Mouse (Mus musculus): ENCODE results near the gene Manba. TPM values are rescaled to one million over a fixed set of nuclear protein-coding genes. Genes with fewer than 3 reads are reported as not detected.
A peak's percentile ranks its signal among the peaks of the same experiment; 100 is the strongest.
"Not testable (repeated sequence)": the region's sequence is repeated elsewhere in the genome, so short reads cannot be mapped to it uniquely, and the experiment has no call there.

Gene Manba
- polyA plus RNA-seq, 1 experiment from 2014 or later: 4.3 TPM

DNA sequence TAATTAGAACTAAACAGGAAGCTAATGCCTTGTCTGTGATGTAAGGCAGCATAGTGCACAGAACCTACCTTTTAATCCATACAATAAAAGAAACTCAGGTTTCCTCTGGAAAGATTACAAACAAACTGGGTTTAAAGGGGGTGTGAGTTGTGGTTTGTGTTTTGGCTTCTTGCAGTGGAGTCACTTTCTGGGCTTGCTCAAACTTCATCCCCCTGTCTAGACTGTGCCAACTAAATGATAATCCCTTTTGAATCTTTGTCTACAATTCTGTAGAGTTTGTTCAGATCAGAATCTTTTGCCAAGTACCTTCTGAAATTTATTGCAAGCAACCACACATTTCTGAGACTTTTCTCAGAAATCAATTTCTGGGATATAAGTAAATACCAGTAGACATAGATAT, 40.5 kb upstream of the Manba start:
- peaks cover 14% of the 10 kb centered on the region for H3K4me1 ChIP-seq (replicated peaks; ENCODE audit: control insufficient read depth, insufficient read depth, low read length)
- no peak overlapping the region for H3K9ac ChIP-seq (replicated peaks; ENCODE audit: low read depth, low read length)
- H3K27ac ChIP-seq (ENCODE audit: low read length): no peak overlapping the region
- no peak overlapping the region for H3K4me3 ChIP-seq (replicated peaks; ENCODE audit: low read length)
- no peaks in the 10 kb centered on the region for H3K27me3 ChIP-seq (replicated peaks; ENCODE audit: control insufficient read depth, insufficient read depth, low read length)
- H3K4me2 ChIP-seq (ENCODE audit: low read length): no peak overlapping the region
- H3K36me3 ChIP-seq (ENCODE audit: control insufficient read depth, insufficient read depth): peaks cover 2% of the 10 kb centered on the region; the same call in 1 of the 2 replicates
- ATAC-seq: no peak
- no peaks in the 10 kb centered on the region for H3K9me3 ChIP-seq (ENCODE audit: control insufficient read depth, low read length)

DNA sequence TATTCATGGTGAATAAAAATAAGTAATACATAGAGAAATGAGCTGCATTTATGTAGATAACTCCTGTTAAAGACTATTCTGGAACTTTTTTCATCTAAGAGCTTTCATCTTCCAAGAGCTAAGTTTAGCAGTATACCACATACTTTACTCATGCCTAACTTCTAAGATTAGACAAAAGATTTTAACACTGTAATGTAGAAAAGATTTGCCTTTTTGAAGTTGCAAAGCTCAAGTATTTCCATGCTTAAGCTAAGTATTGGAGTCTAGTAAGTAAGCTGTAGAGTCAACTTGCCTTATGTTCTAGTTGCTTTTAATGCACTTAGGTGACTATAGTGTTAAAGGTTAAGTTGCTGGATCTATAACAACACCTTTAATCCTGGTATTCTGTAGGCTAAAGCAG, 26.4 kb upstream of the Manba start:
- Histone ChIP-seq H3K9ac (replicated peaks; ENCODE audit: low read depth, low read length) (no peak overlapping the region), H3K27me3 (replicated peaks; ENCODE audit: control insufficient read depth, insufficient read depth, low read length) (no peaks in the 10 kb centered on the region), H3K9me3 (ENCODE audit: control insufficient read depth, low read length) (no peaks in the 10 kb centered on the region), H3K27ac (ENCODE audit: low read length) (no peak overlapping the region), H3K4me3 (replicated peaks; ENCODE audit: low read length) (no peak overlapping the region), H3K36me3 (ENCODE audit: control insufficient read depth, insufficient read depth) (peaks cover 11% of the 10 kb centered on the region), H3K4me1 (replicated peaks; ENCODE audit: control insufficient read depth, insufficient read depth, low read length) (no peaks in the 10 kb centered on the region), H3K4me2 (ENCODE audit: low read length) (no peak overlapping the region)
- no peak for ATAC-seq

DNA sequence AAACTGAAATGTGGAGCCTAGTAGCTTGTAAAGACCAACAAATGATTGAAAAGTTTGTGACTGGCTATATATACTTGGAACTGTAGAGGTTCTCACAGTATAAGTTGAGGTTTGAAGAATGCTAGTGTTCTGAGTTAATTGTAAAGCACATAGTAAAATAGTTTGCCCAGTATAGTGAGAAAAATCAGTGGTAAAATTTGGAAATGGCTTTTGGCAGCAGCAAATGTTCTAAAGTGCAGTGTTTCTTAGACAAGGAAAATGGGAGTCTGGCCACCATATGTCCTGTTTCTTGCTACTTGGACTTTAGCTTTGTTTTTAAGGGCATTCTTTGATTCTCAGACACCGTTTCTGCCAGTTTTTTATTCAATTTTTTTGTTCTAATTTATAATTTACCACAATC, 17.0 kb upstream of the Manba start:
- ATAC-seq: no peak
- Histone ChIP-seq H3K27me3 (replicated peaks; ENCODE audit: control insufficient read depth, insufficient read depth, low read length) (no peaks in the 10 kb centered on the region), H3K9ac (replicated peaks; ENCODE audit: low read depth, low read length) (no peak overlapping the region), H3K9me3 (ENCODE audit: control insufficient read depth, low read length) (no peaks in the 10 kb centered on the region), H3K4me1 (replicated peaks; ENCODE audit: control insufficient read depth, insufficient read depth, low read length) (no peaks in the 10 kb centered on the region), H3K4me2 (ENCODE audit: low read length) (no peak overlapping the region), H3K4me3 (replicated peaks; ENCODE audit: low read length) (no peak overlapping the region), H3K27ac (ENCODE audit: low read length) (no peak overlapping the region), H3K36me3 (ENCODE audit: control insufficient read depth, insufficient read depth) (no peaks in the 10 kb centered on the region)
- 84% methylated on average over 1 of the region's 1 CpGs for WGBS

DNA sequence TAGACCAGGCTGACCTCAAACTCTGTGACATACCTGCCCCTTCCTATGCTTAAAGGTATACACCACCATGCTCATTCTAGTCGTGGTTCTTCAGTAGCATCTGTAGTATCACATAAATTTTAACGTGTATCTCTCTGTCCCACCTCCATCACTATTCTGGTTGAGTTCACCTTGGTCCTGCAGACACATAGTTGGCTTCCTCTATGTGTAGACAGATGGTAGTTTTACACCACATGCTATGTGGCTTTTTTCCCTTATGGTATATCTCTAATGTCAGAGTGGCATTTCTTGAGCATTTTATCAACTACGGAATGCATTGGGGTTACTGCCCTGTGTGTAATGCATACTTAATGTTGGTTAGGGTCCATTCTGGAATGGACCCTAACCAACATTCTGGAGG, 16.3 kb upstream of the Manba start:
- no peaks in the 10 kb centered on the region for H3K9me3 ChIP-seq (ENCODE audit: control insufficient read depth, low read length)
- H3K9ac ChIP-seq (replicated peaks; ENCODE audit: low read depth, low read length): no peak overlapping the region
- H3K4me1 ChIP-seq (replicated peaks; ENCODE audit: control insufficient read depth, insufficient read depth, low read length): no peaks in the 10 kb centered on the region
- no peaks in the 10 kb centered on the region for H3K27me3 ChIP-seq (replicated peaks; ENCODE audit: control insufficient read depth, insufficient read depth, low read length)
- 53% methylated on average over 3 of the region's 3 CpGs for WGBS
- H3K27ac ChIP-seq (ENCODE audit: low read length): no peak overlapping the region
- no peak overlapping the region for H3K4me3 ChIP-seq (replicated peaks; ENCODE audit: low read length)
- no peak overlapping the region for H3K4me2 ChIP-seq (ENCODE audit: low read length)
- ATAC-seq: peak; percentile 30; the same call in 1 of the 2 replicates
- H3K36me3 ChIP-seq (ENCODE audit: control insufficient read depth, insufficient read depth): no peaks in the 10 kb centered on the region

DNA sequence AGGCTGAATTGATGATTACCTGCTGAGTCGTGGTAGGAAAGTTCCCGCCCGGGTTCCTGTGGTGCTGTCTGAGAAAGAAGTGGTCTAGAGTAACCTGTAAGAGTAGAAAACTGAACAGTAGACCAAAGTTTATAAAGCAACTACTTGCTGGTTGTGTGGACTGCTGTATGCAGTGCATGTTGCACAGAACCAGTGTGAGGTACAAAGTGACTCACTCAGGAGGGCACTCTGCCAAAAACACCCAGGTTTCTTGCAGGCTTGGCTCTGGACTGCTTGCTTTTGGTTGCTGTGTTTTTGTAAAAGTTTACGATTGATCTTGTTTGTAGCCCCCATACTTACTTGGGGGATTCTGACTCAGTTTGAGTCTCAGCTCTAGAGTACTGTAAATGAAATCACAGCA, 15.4 kb upstream of the Manba start:
- Histone ChIP-seq H3K36me3 (ENCODE audit: control insufficient read depth, insufficient read depth) (no peaks in the 10 kb centered on the region), H3K4me3 (replicated peaks; ENCODE audit: low read length) (no peak overlapping the region), H3K4me1 (replicated peaks; ENCODE audit: control insufficient read depth, insufficient read depth, low read length) (no peaks in the 10 kb centered on the region), H3K4me2 (ENCODE audit: low read length) (no peak overlapping the region), H3K27me3 (replicated peaks; ENCODE audit: control insufficient read depth, insufficient read depth, low read length) (no peaks in the 10 kb centered on the region), H3K27ac (ENCODE audit: low read length) (no peak overlapping the region), H3K9ac (replicated peaks; ENCODE audit: low read depth, low read length) (no peak overlapping the region), H3K9me3 (ENCODE audit: control insufficient read depth, low read length) (no peaks in the 10 kb centered on the region)
- ATAC-seq: peak; percentile 75
- WGBS: 44% methylated on average over 4 of the region's 4 CpGs

DNA sequence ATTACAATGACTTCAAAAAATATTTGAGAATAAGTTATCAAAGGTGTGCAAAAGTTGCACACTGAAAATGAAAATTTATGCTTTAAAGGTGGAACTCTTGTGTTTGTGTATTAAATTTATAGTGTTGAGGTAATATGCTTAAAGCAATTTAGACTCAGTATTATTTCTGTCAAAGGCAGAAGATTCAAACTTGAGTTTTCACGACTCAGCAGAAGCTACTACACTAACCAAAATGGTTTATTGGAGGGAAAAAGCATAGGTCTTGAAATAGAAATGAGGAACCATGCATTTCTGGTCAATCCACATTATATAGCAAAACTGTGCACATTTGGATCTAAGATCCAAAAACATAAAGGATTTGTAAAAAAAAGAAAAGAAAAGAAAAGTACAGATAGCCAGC, 14.6 kb upstream of the Manba start:
- no peaks in the 10 kb centered on the region for H3K36me3 ChIP-seq (ENCODE audit: control insufficient read depth, insufficient read depth)
- no peaks in the 10 kb centered on the region for H3K27me3 ChIP-seq (replicated peaks; ENCODE audit: control insufficient read depth, insufficient read depth, low read length)
- ATAC-seq: no peak
- no peak overlapping the region for H3K27ac ChIP-seq (ENCODE audit: low read length)
- H3K9me3 ChIP-seq (ENCODE audit: control insufficient read depth, low read length): no peaks in the 10 kb centered on the region
- H3K4me2 ChIP-seq (ENCODE audit: low read length): no peak overlapping the region
- H3K4me3 ChIP-seq (replicated peaks; ENCODE audit: low read length): no peak overlapping the region
- H3K4me1 ChIP-seq (replicated peaks; ENCODE audit: control insufficient read depth, insufficient read depth, low read length): no peaks in the 10 kb centered on the region
- WGBS: 80% methylated on average over 1 of the region's 1 CpGs
- no peak overlapping the region for H3K9ac ChIP-seq (replicated peaks; ENCODE audit: low read depth, low read length)

DNA sequence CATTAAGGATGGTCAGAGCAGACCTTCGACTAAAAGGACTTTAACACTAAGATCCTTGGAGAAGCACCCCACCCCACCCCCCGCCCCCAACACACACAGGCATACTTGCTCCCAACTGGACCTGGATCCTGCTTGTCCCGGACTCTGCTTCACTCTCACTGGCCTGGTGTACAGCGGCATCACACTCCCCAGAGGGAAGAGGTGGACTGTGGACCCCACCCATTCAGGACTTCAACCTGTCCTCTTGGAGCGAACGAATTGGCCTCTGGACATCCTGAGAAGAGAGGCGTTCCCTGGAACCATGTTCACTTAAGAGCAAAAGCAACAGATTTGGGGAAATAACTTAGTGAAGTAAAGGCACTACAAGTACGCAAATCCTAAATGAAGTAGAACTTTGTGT, 10.4 kb upstream of the Manba start:
- H3K4me3 ChIP-seq (replicated peaks; ENCODE audit: low read length): no peak overlapping the region
- no peak overlapping the region for H3K4me2 ChIP-seq (ENCODE audit: low read length)
- no peaks in the 10 kb centered on the region for H3K27me3 ChIP-seq (replicated peaks; ENCODE audit: control insufficient read depth, insufficient read depth, low read length)
- no peaks in the 10 kb centered on the region for H3K4me1 ChIP-seq (replicated peaks; ENCODE audit: control insufficient read depth, insufficient read depth, low read length)
- H3K27ac ChIP-seq (ENCODE audit: low read length): no peak overlapping the region
- no peaks in the 10 kb centered on the region for H3K9me3 ChIP-seq (ENCODE audit: control insufficient read depth, low read length)
- 92% methylated on average over 8 of the region's 8 CpGs for WGBS
- no peaks in the 10 kb centered on the region for H3K36me3 ChIP-seq (ENCODE audit: control insufficient read depth, insufficient read depth)
- no peak overlapping the region for H3K9ac ChIP-seq (replicated peaks; ENCODE audit: low read depth, low read length)
- ATAC-seq: no peak

DNA sequence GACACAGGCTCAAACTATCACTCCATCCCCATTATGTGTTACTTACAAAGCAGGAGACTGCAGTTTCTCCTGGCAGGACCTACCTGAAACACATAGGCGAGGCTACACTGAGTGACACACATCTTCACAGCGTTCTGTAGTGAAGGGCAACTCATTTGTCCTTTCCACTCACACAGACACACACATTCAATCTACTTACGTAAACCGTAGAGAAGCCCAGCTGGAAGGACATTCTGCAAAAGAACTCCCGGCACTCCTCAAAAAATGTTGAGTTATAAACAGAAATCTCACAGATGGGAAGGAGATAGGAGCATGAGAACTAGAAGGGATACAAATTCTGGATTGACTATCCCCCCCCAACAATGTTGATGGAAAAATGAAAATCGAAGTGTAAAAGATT, 9.1 kb upstream of the Manba start:
- Histone ChIP-seq H3K27ac (ENCODE audit: low read length) (no peak overlapping the region), H3K9me3 (ENCODE audit: control insufficient read depth, low read length) (no peaks in the 10 kb centered on the region)

DNA sequence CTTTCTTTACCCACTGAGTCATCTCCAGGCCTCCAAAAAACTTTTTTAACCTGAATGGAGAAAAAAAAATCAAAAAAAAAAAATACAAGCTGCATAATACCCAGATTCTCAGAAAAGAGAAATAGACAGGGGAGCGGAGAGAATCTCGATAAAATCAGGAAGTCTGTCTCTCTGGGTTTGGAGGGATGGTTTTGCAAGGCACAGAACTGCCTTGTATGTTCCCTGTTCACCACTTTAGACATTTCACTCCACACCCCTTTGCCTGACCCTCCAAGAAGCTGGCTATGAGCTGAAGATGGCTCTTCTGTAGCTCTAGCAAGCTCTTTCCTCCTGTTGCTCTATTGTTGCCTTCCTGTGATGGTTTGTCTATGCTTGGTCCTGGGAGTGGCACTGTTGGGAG, 8.4 kb upstream of the Manba start:
- Histone ChIP-seq H3K27ac (ENCODE audit: low read length) (no peak overlapping the region), H3K9me3 (ENCODE audit: control insufficient read depth, low read length) (no peaks in the 10 kb centered on the region), H3K4me3 (replicated peaks; ENCODE audit: low read length) (no peak overlapping the region), H3K4me1 (replicated peaks; ENCODE audit: control insufficient read depth, insufficient read depth, low read length) (no peaks in the 10 kb centered on the region), H3K27me3 (replicated peaks; ENCODE audit: control insufficient read depth, insufficient read depth, low read length) (no peaks in the 10 kb centered on the region), H3K4me2 (ENCODE audit: low read length) (no peak overlapping the region), H3K9ac (replicated peaks; ENCODE audit: low read depth, low read length) (no peak overlapping the region), H3K36me3 (ENCODE audit: control insufficient read depth, insufficient read depth) (no peaks in the 10 kb centered on the region)
- WGBS: 94% methylated on average over 2 of the region's 2 CpGs
- ATAC-seq: no peak

More for the DNA sequence above, 9.1 kb upstream of the Manba start:
- H3K4me1 ChIP-seq (replicated peaks; ENCODE audit: control insufficient read depth, insufficient read depth, low read length): no peaks in the 10 kb centered on the region
- no peaks in the 10 kb centered on the region for H3K36me3 ChIP-seq (ENCODE audit: control insufficient read depth, insufficient read depth)
- ATAC-seq: no peak
- no peaks in the 10 kb centered on the region for H3K27me3 ChIP-seq (replicated peaks; ENCODE audit: control insufficient read depth, insufficient read depth, low read length)
- no peak overlapping the region for H3K9ac ChIP-seq (replicated peaks; ENCODE audit: low read depth, low read length)
- 79% methylated on average over 6 of the region's 6 CpGs for WGBS
- no peak overlapping the region for H3K4me2 ChIP-seq (ENCODE audit: low read length)
- no peak overlapping the region for H3K4me3 ChIP-seq (replicated peaks; ENCODE audit: low read length)

DNA sequence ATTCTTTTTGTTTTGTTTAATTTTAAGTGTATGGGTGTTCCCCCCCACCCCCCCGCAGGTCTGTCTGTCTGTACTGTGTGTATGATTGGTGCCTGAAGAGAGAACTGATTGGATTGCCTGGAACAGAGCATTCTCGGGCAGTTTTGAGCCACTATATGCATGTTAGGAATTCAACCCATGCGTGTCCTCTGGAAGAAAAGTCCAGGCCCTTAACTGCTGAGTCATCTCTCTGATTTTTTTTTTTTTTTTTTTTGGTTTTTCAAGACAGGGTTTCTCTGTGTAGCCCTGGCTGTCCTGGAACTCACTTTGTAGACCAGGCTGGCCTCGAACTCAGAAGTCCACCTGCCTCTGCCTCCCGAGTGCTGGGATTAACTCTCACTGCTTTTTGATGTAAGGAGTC, 6.3 kb upstream of the Manba start:
- not testable (repeated sequence) for H3K4me3 ChIP-seq (replicated peaks; ENCODE audit: low read length); H3K9ac ChIP-seq (replicated peaks; ENCODE audit: low read depth, low read length); H3K9me3 ChIP-seq (ENCODE audit: control insufficient read depth, low read length); H3K27me3 ChIP-seq (replicated peaks; ENCODE audit: control insufficient read depth, insufficient read depth, low read length); H3K27ac ChIP-seq (ENCODE audit: low read length); H3K4me2 ChIP-seq (ENCODE audit: low read length); H3K36me3 ChIP-seq (ENCODE audit: control insufficient read depth, insufficient read depth); ATAC-seq; H3K4me1 ChIP-seq (replicated peaks; ENCODE audit: control insufficient read depth, insufficient read depth, low read length)
- WGBS: 84% methylated on average over 5 of the region's 5 CpGs

All from forebrain, embryonic 16.5 days (tissue).